Mouse (Mus musculus) small intestine, adult 2 months (tissue): ENCODE measurements around the gene Fto. TPM values are rescaled to one million over a fixed set of nuclear protein-coding genes. Genes with fewer than 3 reads are reported as not detected.
A peak's percentile ranks its signal among the peaks of the same experiment; 100 is the strongest.

Experiments
- H3K27ac ChIP-seq: fragments of 200-500 bp; 2 replicates; pipeline ENCODE4 v1.5.1; 2012; ENCODE audit warnings: low read depth, low read length, control low read depth, inconsistent platforms; ENCODE audit not compliant: insufficient read depth
- H3K27me3 ChIP-seq: fragments of 200-500 bp; 2 replicates; pipeline ENCODE4 v1.6.1; 2012; ENCODE audit warnings: mild to moderate bottlenecking, moderate library complexity, low read length, inconsistent platforms; ENCODE audit not compliant: control insufficient read depth, insufficient read depth
- H3K36me3 ChIP-seq: fragments of 200-500 bp; 2 replicates; pipeline ENCODE4 v1.6.1; 2012; ENCODE audit warnings: mild to moderate bottlenecking, low read length, control low read depth, inconsistent platforms; ENCODE audit not compliant: control insufficient read depth, insufficient read depth
- H3K4me1 ChIP-seq: fragments of 200-500 bp; 2 replicates; pipeline ENCODE4 v1.6.1; 2012; ENCODE audit warnings: low read length, inconsistent platforms, mixed read lengths; ENCODE audit not compliant: control insufficient read depth, insufficient read depth, insufficient read length
- H3K4me3 ChIP-seq: fragments of 200-500 bp; 2 replicates; pipeline ENCODE4 v1.5.1; 2012; ENCODE audit warnings: low read depth, mild to moderate bottlenecking, control low read depth, inconsistent platforms, low read length, moderate library complexity
- CTCF ChIP-seq: fragments of 200-500 bp; IDR thresholded peaks from 2 replicates; pipeline ENCODE4 v1.5.1; 2012; ENCODE audit warnings: low read depth, mild to moderate bottlenecking, control low read depth, inconsistent platforms, low read length, moderate library complexity, mixed read lengths; ENCODE audit not compliant: insufficient replicate concordance, insufficient read length; ENCODE audit errors: extremely low read depth
- POLR2A ChIP-seq: fragments of 200-500 bp; IDR thresholded peaks from 2 replicates; pipeline ENCODE4 v1.6.1; 2012; ENCODE audit warnings: low read depth, mild to moderate bottlenecking, control low read depth, inconsistent platforms, low read length, moderate library complexity
- WGBS: fragments of 180-500 bp; shearing (Covaris S2); methylation state at CpG from one replicate; pipeline ENCODE4 v1.1.7; 2018; 5-methylcytosine and 5-hydroxymethylcytosine counted together
- polyA plus RNA-seq: library from polyadenylated mRNA; depleted of rRNA; stranded (reverse); fragments of >200 nt; gene quantifications from 2 replicates; pipeline ENCODE4 v1.2.3, GENCODE M21; 2012

Fto gene
- polyA plus RNA-seq, 1 experiment, result 7.3 TPM

DNA sequence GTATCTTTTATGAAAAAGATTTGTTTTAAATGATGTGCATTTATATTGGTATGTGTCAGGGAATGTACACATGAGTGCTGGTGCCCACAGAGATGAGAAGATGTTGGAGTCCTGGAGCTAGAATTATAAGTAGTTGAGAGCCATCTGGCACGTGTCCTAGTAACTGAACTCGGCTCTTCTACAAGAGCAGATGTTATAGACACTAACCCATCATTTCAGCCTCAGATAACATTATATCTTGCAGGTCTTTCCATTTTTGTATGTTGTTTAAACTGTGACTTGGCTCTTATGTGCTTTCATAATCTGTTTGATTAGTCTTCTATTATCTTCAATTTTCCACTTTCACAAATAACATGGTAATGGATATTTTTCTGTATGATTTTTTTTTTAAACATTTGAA is 186.0 kb downstream of the Fto start:
- Histone ChIP-seq H3K36me3 (no peaks in the 10 kb centered on the region), H3K27me3 (no peaks in the 10 kb centered on the region), H3K27ac (no peak overlapping the region), H3K4me1 (peaks cover 5% of the 10 kb centered on the region; the same call in 1 of the 2 replicates), H3K4me3 (no peak overlapping the region)
- WGBS, result 85% methylated on average over 2 of the region's 2 CpGs
- TF ChIP-seq CTCF (no peak), POLR2A (no peak)

DNA sequence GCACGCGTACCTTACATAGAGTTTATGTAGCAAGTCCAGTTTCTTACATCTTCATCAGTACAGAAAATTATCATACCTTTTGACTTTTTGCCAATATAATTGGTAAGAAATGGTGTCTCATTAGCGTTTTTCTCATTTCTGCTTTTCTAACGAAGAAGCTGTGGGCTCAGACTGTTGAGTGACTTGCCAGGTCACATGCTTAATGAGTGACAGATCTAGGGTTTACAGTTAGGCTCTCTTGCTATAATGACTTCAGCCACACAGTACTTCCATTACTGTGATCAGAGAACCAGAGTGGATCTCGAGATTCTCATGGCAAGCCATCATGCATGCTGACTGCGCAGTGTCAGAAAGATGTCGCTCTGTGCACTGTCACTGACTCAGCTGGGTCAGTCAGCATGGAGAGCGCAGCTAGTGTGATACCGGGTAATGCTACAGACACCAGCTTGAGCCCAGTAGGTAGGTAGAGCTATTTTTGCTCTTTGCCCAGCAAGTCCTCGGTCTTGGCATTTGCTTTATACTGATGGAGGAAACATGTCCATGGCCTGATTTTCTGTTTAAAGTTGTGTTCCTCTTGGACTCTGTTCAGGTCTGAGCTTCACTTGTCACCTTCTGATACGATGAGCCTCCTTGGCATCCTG is 188.8 kb downstream of the Fto start:
- Histone ChIP-seq H3K27me3 (no peaks in the 10 kb centered on the region), H3K4me1 (peaks cover 24% of the 10 kb centered on the region), H3K4me3 (no peak overlapping the region), H3K36me3 (no peaks in the 10 kb centered on the region), H3K27ac (no peak overlapping the region)
- TF ChIP-seq CTCF, result no peak
- no peak for TF ChIP-seq POLR2A
- 94% methylated on average over 11 of the region's 11 CpGs for WGBS

DNA sequence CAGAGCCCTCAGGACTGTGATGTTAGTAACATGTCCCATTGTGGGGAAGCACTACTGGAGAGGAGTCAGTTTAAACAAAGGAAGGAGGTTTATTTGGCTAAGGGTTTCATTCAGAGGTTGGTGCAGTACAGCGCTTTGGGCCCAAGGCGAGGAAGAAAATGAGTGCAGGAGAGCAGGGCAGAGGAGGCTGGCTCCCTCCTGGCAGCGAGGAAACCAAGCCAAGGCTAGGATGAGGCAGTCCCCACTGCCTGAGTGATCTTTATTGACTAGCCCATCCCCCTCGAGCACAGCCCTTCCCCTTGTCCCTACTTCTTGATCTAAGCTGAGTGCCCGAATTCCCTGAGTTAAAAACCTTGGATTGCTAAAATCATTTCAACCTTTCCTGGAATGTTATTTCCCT is 189.5 kb downstream of the Fto start:
- Histone ChIP-seq H3K4me1 (peaks cover 30% of the 10 kb centered on the region), H3K27ac (no peak overlapping the region)

DNA sequence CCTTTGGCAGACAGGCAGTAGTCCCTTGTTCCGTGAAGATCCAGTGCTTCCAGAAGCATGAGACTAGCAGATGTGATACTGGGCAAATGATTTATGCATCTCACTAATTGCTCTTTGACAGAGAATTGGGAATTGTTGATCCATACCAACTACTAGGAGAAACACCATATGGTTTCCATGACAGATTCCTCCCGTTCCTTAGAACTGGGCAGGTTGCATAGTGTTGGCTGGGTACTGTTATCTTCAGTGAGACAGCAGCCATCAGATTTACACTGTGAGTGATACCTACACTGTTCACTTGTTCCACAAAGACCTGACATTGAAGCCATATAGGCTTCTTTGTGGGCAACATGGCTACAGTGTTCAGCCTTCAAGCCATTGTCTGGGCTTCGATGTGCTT is 191.0 kb downstream of the Fto start:
- Histone ChIP-seq H3K27ac (0 out of 2 replicates have a peak overlapping the region, but pooled peaks have one; percentile 48), H3K4me3 (no peak overlapping the region), H3K4me1 (peaks cover 30% of the 10 kb centered on the region), H3K27me3 (no peaks in the 10 kb centered on the region), H3K36me3 (no peaks in the 10 kb centered on the region)
- TF ChIP-seq CTCF (no peak), POLR2A (no peak)
- 93% methylated on average over 3 of the region's 3 CpGs for WGBS

More for the DNA sequence above, 189.5 kb downstream of the Fto start:
- TF ChIP-seq POLR2A, result no peak
- no peak for TF ChIP-seq CTCF
- Histone ChIP-seq H3K4me3 (no peak overlapping the region), H3K27me3 (no peaks in the 10 kb centered on the region), H3K36me3 (no peaks in the 10 kb centered on the region)
- WGBS, result 93% methylated on average over 5 of the region's 5 CpGs

DNA sequence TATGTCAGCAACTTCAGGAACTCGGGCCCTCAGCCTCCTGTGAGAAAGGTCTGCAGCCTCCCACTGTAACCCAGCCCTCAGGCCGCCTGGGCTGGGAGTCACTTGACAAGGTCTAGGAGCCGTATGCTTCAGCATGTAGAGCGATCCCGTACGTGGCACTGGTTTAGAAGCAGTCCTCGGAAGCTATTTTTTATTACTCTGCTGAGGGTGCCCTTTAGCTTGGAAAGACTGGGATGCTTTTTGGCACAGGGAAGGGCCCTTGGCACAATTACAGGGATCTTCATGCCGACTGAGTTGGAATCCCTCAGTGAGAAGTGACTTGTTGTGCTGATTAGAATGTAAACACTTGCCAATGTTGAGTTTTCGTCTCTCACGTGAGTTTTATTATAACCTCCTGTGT is 191.6 kb downstream of the Fto start:
- H3K36me3 ChIP-seq, result no peaks in the 10 kb centered on the region
- H3K4me1 ChIP-seq, result peaks cover 30% of the 10 kb centered on the region
- WGBS, result 17% methylated on average over 10 of the region's 10 CpGs
- no peaks in the 10 kb centered on the region for H3K27me3 ChIP-seq
- H3K4me3 ChIP-seq, result no peak overlapping the region
- peak overlapping the region; percentile 48 for H3K27ac ChIP-seq
- TF ChIP-seq CTCF (no peak), POLR2A (no peak)

DNA sequence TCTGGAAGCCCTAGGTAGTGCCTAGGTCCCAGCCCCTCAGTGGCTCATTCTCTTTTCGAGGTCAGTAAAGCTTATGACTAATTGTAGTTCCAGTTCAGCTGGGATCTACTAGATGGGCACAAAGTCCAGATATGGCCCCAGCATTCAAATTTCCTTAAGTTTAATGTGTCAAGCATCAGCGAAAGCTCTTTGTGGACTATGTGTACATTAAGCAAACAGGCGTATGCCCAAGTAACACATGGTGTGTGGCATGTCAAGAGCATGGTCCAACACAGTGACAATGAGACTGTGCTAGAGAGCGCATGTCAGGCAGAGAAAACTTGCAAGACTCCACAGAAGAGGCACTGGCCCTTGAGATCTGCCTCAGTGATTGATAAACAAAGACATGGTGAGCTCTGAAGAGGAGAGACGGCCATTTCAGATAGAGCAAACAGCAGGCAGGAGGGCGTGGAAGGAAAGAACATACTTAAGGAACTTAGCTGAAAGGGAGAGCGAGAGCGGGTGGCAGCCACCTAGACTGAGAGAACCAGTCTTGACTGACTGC is 192.2 kb downstream of the Fto start:
- H3K27ac ChIP-seq, result peak overlapping the region; percentile 58
- H3K27me3 ChIP-seq, result no peaks in the 10 kb centered on the region
- TF ChIP-seq POLR2A (no peak), CTCF (no peak)
- H3K36me3 ChIP-seq, result no peaks in the 10 kb centered on the region
- whole genome bisulfite sequencing, result 29% methylated on average over 8 of the region's 8 CpGs
- H3K4me3 ChIP-seq, result no peak overlapping the region
- peaks cover 30% of the 10 kb centered on the region for H3K4me1 ChIP-seq

DNA sequence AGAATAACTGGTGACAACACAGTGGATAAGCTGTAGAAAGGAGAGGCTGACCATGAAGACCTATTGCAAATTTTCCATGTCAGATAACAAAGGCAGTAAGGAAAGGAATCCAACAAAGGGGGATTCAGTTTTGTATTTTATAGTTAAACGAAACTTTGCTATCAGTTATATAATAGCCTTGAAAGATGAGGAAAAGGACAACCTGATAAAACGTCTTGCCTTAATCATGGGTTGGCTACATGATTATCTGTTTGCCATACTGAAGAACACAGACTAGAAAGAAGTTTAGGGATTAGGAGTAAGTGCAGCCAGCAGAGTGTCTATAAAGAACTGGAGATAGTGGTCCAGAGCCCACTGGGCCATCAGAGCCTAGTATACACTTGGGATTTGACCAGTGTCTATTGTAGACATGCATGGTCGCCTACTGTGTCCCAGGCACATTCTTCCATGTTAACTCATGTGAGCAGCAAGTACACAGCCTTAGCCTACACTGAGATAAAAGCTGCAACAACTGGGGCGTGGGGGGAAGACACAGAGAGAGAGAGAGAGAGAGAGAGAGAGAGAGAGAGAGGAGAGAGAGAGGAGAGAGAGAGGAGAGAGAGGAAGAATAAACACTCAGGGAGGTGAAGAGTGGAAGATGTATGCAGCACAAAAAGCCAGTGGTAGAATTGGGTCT is 192.8 kb downstream of the Fto start:
- Histone ChIP-seq H3K4me3 (no peak overlapping the region), H3K36me3 (no peaks in the 10 kb centered on the region), H3K27me3 (no peaks in the 10 kb centered on the region), H3K27ac (peak overlapping the region; percentile 58), H3K4me1 (peaks cover 30% of the 10 kb centered on the region)
- no peak for TF ChIP-seq CTCF
- no peak for TF ChIP-seq POLR2A
- 42% methylated on average over 4 of the region's 4 CpGs for WGBS
